Mouse (Mus musculus) layer of hippocampus, adult 9-11 months (tissue): ENCODE data around the gene Wnt3.
"Not testable (repeated sequence)": the region's sequence is repeated elsewhere in the genome, so short reads cannot be mapped to it uniquely, and the experiment has no call there.

Source experiments
- DNase-seq: peaks from one replicate; pipeline ENCODE4 v3.0.0; 2022

Wnt3 gene

GRCm38 (mm10) chr11:103773387-103774227 is at the start of gene Wnt3:
Gene Wnt3 (plus strand): TSS chr11:103774150.
- DNase-seq, result no peak

GRCm38 (mm10) chr11:103724331-103724771 is 49.6 kb upstream of the Wnt3 start:
- DNase-seq, result no peak

DNA sequence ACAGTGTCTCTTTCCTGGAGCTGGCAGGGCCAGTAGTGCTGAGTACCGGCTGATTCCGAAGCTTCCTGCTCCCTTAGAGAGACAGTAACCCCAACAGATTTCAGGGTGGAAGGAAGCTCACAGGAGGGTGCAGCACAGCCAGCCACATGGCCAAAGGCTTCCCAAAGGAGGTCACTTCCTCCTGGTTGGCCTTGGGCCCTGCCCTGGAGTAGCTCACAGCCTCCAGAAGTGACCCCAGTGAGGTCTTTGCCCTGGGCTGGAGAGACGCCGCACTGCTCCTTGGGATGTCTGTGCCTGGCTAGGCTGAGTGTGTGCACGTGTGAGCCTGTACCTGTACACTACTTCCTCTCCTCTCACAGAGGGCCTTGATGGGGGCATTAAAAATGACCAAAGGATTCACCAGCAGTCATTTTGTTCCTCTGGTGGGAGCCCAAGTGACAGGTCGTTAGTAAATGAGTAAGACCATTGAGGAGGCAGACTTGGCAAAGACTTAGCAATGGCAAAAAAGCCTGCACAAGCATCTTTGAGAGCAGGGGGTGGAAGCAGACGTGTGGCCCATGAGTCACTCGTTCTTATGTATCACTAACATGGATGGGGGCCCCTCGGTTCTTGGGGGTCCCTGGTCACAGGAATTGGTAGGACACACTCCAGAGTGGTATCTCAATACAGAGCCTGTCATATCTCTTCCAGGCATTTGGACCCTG is 44.5 kb upstream of the Wnt3 start:
- DNase-seq, result no peak

DNA sequence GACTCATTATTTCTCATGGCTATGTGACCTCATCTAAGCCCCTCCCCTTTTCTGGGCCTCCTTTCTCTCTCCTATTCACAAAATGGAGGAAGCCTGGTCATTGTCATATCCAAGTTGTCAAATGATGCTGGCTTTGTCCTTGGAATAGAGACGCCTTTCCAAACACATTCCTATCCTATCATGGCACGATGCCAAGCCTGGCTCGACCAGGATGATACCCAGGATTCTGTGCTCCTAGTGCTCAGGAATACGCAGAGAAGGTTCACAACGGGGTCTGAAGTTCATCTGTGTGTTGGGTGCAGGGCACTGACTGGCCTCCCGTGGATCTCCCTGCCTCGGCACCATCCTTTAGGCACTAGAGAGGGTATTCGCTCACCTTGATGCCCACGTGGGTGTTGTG is 42.4 kb upstream of the Wnt3 start:
- DNase-seq, result no peak

- DNase-seq, result no peak
Observed at GRCm38 (mm10) chr11:103732306-103732705, 41.6 kb upstream of the Wnt3 start.

GRCm38 (mm10) chr11:103733069-103733468 is 40.9 kb upstream of the Wnt3 start:
- no peak for DNase-seq

GRCm38 (mm10) chr11:103733961-103734360 is 40.0 kb upstream of the Wnt3 start:
- DNase-seq, result no peak

- no peak for DNase-seq
Observed at GRCm38 (mm10) chr11:103734411-103735045, 39.4 kb upstream of the Wnt3 start.

GRCm38 (mm10) chr11:103735046-103735781 is 38.7 kb upstream of the Wnt3 start:
- no peak for DNase-seq

DNA sequence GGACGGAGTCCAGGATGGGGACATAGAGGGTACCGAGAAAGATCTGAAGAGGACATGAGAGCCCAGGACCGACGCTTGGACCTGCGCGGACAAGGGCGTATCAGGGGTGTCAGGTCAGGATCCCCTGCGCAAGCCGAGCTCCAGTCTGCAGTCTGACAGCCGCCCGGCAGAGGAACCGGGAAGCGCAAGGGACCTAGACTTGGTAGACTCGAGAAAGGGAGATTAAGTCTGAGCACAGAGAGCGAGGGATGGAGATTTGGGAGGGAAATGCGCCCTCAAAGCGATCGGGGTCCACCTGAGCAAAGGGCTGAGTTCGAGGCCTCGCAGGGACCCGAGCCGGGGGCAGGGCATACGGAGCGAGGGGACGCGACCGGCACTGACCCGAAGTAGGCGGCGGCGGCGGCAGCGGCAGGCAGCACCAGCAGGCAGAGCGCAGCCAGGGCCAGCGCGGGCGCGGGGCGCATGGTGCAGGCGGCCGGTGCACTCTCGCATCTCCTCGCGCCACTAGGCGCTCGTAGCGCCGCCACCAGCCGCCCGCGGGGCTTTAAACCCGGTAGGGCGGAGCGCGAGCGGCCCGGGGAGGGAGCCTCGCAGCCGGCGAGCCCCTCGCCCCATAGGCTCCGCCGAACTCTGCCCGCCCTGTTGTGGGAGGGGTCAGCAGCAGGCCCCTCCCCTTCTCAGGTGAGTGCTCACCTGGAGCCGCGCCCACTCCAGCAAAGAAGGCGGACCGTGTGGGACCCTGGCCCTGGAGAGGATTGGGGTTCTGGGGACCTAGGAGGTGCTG is 24.5 kb upstream of the Wnt3 start, which contains the start of gene Wnt9b:
Wnt9b (minus strand) TSS at position 516 of the 784 bp plus-strand sequence.
- no peak for DNase-seq

GRCm38 (mm10) chr11:103750612-103751011 is 23.3 kb upstream of the Wnt3 start:
- DNase-seq, result no peak

- no peak for DNase-seq
Observed at GRCm38 (mm10) chr11:103758054-103758453, 15.9 kb upstream of the Wnt3 start.

GRCm38 (mm10) chr11:103758706-103759105 is 15.2 kb upstream of the Wnt3 start:
- no peak for DNase-seq

- DNase-seq, result no peak
Observed at GRCm38 (mm10) chr11:103760101-103760500, 13.8 kb upstream of the Wnt3 start.

- not testable (repeated sequence) for DNase-seq
Observed at GRCm38 (mm10) chr11:103760891-103761290, 13.1 kb upstream of the Wnt3 start.

DNA sequence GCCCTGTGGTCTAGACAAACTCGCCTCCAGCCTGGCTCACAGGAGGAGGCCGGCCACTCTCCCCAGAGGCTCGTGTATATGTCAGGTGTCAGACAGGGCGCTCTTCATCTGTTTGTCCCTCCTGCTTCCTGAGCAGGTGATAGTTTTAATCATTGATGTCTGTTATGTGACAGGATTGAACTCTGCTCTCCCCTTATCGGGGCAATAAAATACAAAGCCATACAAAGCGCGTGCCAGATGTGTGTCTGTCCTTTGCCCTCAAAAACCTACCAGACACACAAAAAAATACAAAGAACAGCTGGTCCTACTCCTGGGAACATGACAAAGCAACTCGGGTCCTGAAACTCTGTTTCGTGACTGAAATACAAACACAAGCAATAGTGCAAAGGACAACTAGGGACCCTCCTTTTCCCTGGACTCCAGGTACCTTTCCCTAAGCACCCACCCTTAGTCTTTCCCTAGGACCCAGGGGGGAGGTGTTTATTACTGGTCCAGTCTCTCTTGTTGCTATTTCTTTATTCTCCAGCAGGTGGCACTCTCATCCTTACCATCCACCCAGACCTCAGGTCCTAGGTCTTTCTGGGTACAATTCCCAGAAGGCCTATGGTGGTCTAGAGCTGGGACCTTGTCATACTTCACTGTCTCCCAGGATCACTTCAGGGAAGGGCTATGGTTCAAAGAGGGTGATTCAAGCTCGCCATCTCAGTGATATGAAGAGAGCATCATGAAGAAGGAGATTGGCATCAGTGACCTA is 10.4 kb upstream of the Wnt3 start:
- DNase-seq, result peak; percentile 24

DNA sequence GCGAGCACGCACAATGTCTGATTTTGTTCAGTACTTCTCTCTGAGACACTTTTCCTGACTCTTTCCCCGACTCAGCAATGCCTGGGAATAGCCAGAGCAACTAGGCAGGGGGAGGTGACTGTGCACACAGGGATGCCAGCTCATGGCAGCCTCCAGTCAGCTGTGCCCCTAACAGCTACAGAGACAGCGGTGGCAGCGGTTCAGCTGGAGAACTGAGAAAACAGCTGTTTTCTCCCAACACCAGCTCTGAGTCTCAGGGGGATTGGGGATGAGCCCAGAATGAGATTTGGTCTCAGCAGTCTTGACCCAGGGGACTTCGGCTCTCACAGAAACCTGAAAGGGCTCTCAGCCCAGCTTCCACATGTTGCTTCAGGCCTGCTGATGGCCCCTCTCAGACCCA is 9.3 kb upstream of the Wnt3 start:
- DNase-seq, result no peak

DNA sequence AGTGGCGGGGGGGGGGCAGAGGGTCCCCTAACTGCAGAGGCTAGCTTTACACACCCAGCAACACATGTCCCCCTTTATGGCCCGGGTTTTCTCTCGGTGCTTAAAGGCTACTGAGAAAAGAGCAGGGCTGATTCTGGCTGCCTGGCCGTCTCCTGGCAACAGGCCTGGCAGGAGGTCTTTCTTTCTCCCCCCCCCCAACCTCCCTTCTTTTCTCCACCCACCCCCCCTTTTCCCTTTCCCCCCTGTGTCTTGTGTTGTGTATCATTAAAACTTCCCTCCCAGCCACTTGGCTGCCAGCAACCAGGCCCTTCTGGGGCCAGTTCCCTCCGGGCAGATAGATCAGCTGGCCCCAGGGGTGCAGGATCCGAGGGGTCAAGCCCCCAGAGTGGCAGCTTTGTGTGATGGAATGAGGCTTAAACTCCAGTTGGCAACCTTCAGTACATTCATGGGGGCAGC is 8.4 kb upstream of the Wnt3 start:
- DNase-seq, result no peak

DNA sequence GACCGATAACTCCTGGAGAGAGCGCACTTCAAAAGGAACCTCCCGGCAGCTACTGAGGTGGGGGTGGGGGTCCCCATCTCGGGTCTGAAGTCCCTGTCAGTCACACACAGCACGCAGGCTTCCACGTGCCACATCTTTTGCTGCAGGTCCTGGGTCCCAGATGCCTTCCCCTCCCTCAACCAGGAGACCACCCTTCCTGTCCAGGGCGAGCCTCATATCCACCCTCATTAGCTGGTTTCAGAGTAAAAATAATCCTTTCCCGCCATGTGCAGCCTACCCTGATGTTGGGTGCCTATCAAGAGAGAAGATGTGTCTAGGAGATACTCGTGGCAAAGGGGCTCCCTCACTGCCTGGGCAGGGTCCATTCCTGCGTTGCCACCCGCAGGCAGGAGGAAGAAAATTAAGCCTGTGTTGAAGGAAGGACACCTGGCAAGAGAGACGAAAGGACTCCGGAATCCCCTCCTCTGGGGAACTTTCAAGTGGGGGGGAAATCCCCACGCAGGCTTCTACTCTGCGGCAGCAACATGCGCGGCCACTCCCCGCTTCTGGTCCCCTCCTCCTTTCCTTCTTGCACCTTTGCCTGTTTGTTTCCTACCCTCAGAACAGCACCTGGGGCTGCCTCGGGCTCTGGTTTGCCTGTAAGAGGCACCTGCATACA is 2.7 kb upstream of the Wnt3 start:
- DNase-seq, result no peak
